Mouse (Mus musculus) E14TG2a.4 (cell line): ENCODE data around the gene Plekhg6.

Experiments
- CTCF ChIP-seq: conservative IDR thresholded peaks from 2 replicates; pipeline ENCODE4 v1.5.1; 2014; ENCODE audit warnings: low read length
- NANOG ChIP-seq: IDR thresholded peaks from 2 replicates; pipeline ENCODE4 v1.6.1; 2014; ENCODE audit warnings: borderline replicate concordance, low read length, mixed read lengths
- POU5F1 ChIP-seq: IDR thresholded peaks from 2 replicates; pipeline ENCODE4 v1.6.1; 2014; ENCODE audit warnings: low read length, borderline replicate concordance

GRCm38 (mm10) chr6:125382024-125382423 lies 1.4 kb upstream of the Plekhg6 start:
- no peak for TF ChIP-seq NANOG
- no peak for TF ChIP-seq CTCF
- no peak for TF ChIP-seq POU5F1
